Mouse (Mus musculus): ENCODE measurements around the gene Cdh22. TPM values are rescaled to one million over a fixed set of nuclear protein-coding genes. Genes with fewer than 3 reads are reported as not detected.

The Cdh22 gene
- 10 to 100 TPM; 14.3 to 23.1 TPM for total RNA-seq (2021)
- long read RNA-seq, transcript Cdh22-201 (12 exons, 3,702 nt), result major isoform, 32 of 45 reads
- long read RNA-seq, partial matches to known transcripts, result 6 of 45 reads
- long read RNA-seq, other reads (novel, unspliced or antisense), result 7 of 45 reads

GRCm38 (mm10) chr2:165234613-165235291 is at the start of gene Cdh22:
Gene Cdh22, minus strand, starts transcription at chr2:165234853.
- peak; percentile 67 to 76 for DNase-seq (ENCODE audit: low spot score in 2 of 2)

- no peak for DNase-seq (ENCODE audit: low spot score in 2 of 2)
Observed at GRCm38 (mm10) chr2:165284377-165284776, 49.7 kb upstream of the Cdh22 start.

GRCm38 (mm10) chr2:165283644-165284043 is 49.0 kb upstream of the Cdh22 start:
- no peak for DNase-seq (ENCODE audit: low spot score in 2 of 2)

GRCm38 (mm10) chr2:165281779-165282311 is 47.2 kb upstream of the Cdh22 start:
- no peak for DNase-seq (ENCODE audit: low spot score in 2 of 2)

GRCm38 (mm10) chr2:165279351-165279750 is 44.7 kb upstream of the Cdh22 start:
- no peak for DNase-seq (ENCODE audit: low spot score in 2 of 2)

GRCm38 (mm10) chr2:165277188-165277740 is 42.6 kb upstream of the Cdh22 start:
- no peak for DNase-seq (ENCODE audit: low spot score in 2 of 2)

GRCm38 (mm10) chr2:165275824-165276223 is 41.2 kb upstream of the Cdh22 start:
- peak; percentile 74 to 88 for DNase-seq (ENCODE audit: low spot score in 2 of 2)

GRCm38 (mm10) chr2:165275124-165275640 is 40.5 kb upstream of the Cdh22 start:
- DNase-seq (ENCODE audit: low spot score in 2 of 2), result no peak

- DNase-seq (ENCODE audit: low spot score in 2 of 2), result no peak
Observed at GRCm38 (mm10) chr2:165273589-165273988, 38.9 kb upstream of the Cdh22 start.

GRCm38 (mm10) chr2:165271326-165271725 is 36.7 kb upstream of the Cdh22 start:
- DNase-seq (ENCODE audit: low spot score in 2 of 2), result no peak

GRCm38 (mm10) chr2:165270858-165271257 is 36.2 kb upstream of the Cdh22 start:
- DNase-seq (ENCODE audit: low spot score in 2 of 2), result no peak

- no peak for DNase-seq (ENCODE audit: low spot score in 2 of 2)
Observed at GRCm38 (mm10) chr2:165266739-165267138, 32.1 kb upstream of the Cdh22 start.

- DNase-seq (ENCODE audit: low spot score in 2 of 2), result no peak
Observed at GRCm38 (mm10) chr2:165263861-165264260, 29.2 kb upstream of the Cdh22 start.

GRCm38 (mm10) chr2:165262274-165262990 is 27.8 kb upstream of the Cdh22 start:
- DNase-seq (ENCODE audit: low spot score in 2 of 2), result no peak

- DNase-seq (ENCODE audit: low spot score in 2 of 2), result no peak
Observed at GRCm38 (mm10) chr2:165259859-165260258, 25.2 kb upstream of the Cdh22 start.

GRCm38 (mm10) chr2:165258321-165258720 is 23.7 kb upstream of the Cdh22 start:
- DNase-seq (ENCODE audit: low spot score in 2 of 2), result no peak

- DNase-seq (ENCODE audit: low spot score in 2 of 2), result no peak
Observed at GRCm38 (mm10) chr2:165257151-165257834, 22.6 kb upstream of the Cdh22 start.

GRCm38 (mm10) chr2:165256213-165256612 is 21.6 kb upstream of the Cdh22 start:
- DNase-seq (ENCODE audit: low spot score in 2 of 2), result no peak

GRCm38 (mm10) chr2:165253867-165254266 is 19.2 kb upstream of the Cdh22 start:
- no peak for DNase-seq (ENCODE audit: low spot score in 2 of 2)

GRCm38 (mm10) chr2:165253269-165253668 is 18.6 kb upstream of the Cdh22 start:
- DNase-seq (ENCODE audit: low spot score in 2 of 2), result no peak

- no peak for DNase-seq (ENCODE audit: low spot score in 2 of 2)
Observed at GRCm38 (mm10) chr2:165252801-165253200, 18.1 kb upstream of the Cdh22 start.

All from layer of hippocampus, adult 18-20 months (tissue).